Mouse (Mus musculus) forebrain, embryonic 10.5 days (tissue): Measurements from ENCODE around the gene Gm45021. TPM values are rescaled to one million over a fixed set of nuclear protein-coding genes. Genes with fewer than 3 reads are reported as not detected.

Experiments
- DNase-seq: peaks from one replicate; pipeline ENCODE4 v3.0.0-alpha.2; 2017; ENCODE audit warnings: low spot score; ENCODE audit errors: extremely low spot score
- H3K27ac ChIP-seq: fragments of 300-500 bp; sonication (generic); 2 replicates; pipeline ENCODE4 v1.5.1; 2016; ENCODE audit warnings: mild to moderate bottlenecking
- H3K27me3 ChIP-seq: fragments of 300-500 bp; sonication (generic); 2 replicates; pipeline ENCODE4 v1.6.1; 2016; ENCODE audit warnings: mild to moderate bottlenecking; ENCODE audit not compliant: poor library complexity, severe bottlenecking
- H3K36me3 ChIP-seq: fragments of 300-500 bp; sonication (generic); replicated peaks from 2 replicates; pipeline ENCODE4 v1.6.1; 2016; ENCODE audit warnings: mild to moderate bottlenecking, moderate library complexity
- H3K4me1 ChIP-seq: fragments of 300-500 bp; sonication (generic); 2 replicates; pipeline ENCODE4 v1.6.1; 2016
- H3K4me3 ChIP-seq: fragments of 300-500 bp; sonication (generic); 2 replicates; pipeline ENCODE4 v1.5.1; 2016; ENCODE audit warnings: mild to moderate bottlenecking, moderate library complexity
- H3K9me3 ChIP-seq: fragments of 300-500 bp; sonication (generic); 2 replicates; pipeline ENCODE4 v1.6.1; 2016; ENCODE audit warnings: mild to moderate bottlenecking, moderate library complexity
- WGBS: fragments of 180-500 bp; shearing (Covaris S2); methylation state at CpG from one replicate; pipeline ENCODE4 v1.1.7; 2016; 5-methylcytosine and 5-hydroxymethylcytosine counted together
- polyA plus RNA-seq: library from polyadenylated mRNA; unstranded; fragments of >200 nt; fragmentation: Nextera tagmentation; extraction: Ambion mirVana; gene quantifications from 2 replicates; pipeline ENCODE4 v1.2.1, GENCODE M21; 2016

Gene Gm45021
- polyA plus RNA-seq, 1 experiment from 2014 or later: not detected

DNA sequence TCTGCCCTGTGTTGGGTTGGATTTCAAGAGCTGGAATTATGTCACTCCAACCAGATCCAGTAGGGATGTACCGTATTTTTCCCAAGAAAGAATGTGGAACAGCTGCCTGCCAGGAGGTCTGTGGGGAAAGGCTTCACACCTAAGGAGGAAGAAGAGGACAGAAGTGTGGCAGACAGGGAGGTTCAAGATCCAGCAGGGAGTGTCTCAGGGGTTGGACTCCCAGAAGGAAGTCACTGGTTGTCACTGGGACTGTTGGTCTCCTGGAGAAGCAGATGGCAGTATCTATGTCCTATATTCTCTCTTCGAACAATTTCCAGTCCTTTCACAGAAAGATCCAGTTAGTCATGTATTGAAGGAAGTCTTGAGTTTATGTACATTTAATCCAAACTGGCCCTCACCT, 58.2 kb downstream of the Gm45021 start:
- Histone ChIP-seq H3K4me3 (no peak overlapping the region), H3K36me3 (no peaks in the 10 kb centered on the region), H3K4me1 (no peaks in the 10 kb centered on the region), H3K9me3 (no peaks in the 10 kb centered on the region), H3K27ac (no peak overlapping the region), H3K27me3 (no peaks in the 10 kb centered on the region)
- DNase-seq: no peak
- WGBS: 83% methylated on average over 2 of the region's 2 CpGs

DNA sequence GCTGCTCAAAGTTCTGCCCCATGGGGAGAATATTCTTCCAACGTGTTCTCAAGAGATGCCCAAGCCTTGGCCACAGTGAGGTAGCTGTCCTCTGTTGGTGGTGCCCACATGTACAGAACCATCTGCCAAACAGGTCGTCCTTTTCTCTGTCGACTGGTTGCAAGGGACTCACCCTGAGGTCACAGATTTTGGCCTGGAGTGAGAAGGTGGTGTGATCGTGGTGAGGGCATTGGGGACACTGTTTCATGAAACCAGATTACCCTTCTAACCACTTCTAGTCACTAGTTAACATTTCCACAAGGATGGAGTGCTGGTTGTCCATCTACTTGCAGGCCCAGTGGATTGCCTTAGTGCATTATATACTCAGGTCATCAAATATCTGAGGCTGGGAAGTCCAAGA, 59.4 kb downstream of the Gm45021 start:
- no peaks in the 10 kb centered on the region for H3K9me3 ChIP-seq
- no peak overlapping the region for H3K4me3 ChIP-seq
- WGBS: 87% methylated on average over 4 of the region's 4 CpGs
- H3K4me1 ChIP-seq: no peaks in the 10 kb centered on the region
- no peak overlapping the region for H3K27ac ChIP-seq
- H3K27me3 ChIP-seq: no peaks in the 10 kb centered on the region
- no peak for DNase-seq
- H3K36me3 ChIP-seq: no peaks in the 10 kb centered on the region

DNA sequence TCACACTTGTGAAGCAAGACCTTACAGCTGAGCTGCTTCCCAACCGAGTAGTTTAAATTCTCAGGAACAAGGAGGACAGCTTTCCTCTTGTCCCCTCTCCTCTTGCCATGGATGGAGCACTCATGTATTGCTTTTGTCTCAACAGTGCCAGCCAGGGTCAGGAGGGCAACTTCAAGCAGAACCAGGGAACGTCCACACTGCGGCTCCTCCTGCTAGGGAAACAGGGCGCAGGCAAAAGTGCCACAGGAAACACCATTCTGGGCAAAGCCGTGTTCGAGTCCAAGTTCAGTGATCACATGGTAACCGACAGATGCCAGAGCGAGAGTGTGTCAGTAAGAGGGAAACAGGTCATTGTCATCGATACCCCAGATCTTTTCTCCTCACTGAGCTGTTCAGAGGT, 60.6 kb downstream of the Gm45021 start:
- Histone ChIP-seq H3K9me3 (no peaks in the 10 kb centered on the region), H3K4me1 (no peaks in the 10 kb centered on the region), H3K36me3 (no peaks in the 10 kb centered on the region), H3K4me3 (no peak overlapping the region), H3K27ac (no peak overlapping the region), H3K27me3 (no peaks in the 10 kb centered on the region)
- WGBS: 91% methylated on average over 9 of the region's 9 CpGs
- no peak for DNase-seq

DNA sequence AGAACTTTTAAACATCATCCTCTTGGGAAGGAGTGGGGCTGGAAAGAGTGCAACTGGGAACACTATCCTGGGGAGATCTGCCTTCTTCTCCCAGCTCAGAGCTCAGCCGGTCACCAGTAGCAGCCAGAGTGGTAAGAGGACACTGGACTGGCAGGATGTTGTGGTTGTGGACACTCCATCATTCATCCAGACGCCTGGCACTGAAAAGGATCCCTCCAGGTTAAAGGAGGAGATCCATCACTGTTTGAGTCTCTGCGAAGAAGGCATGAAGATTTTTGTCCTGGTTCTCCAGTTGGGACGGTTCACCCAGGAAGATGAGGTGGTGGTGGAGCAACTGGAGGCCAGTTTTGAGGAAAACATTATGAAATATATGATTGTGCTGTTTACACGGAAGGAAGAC, 69.3 kb downstream of the Gm45021 start:
- H3K27ac ChIP-seq: no peak overlapping the region
- H3K4me1 ChIP-seq: no peaks in the 10 kb centered on the region
- H3K4me3 ChIP-seq: no peak overlapping the region
- no peaks in the 10 kb centered on the region for H3K9me3 ChIP-seq
- DNase-seq: no peak
- no peaks in the 10 kb centered on the region for H3K27me3 ChIP-seq
- H3K36me3 ChIP-seq: no peaks in the 10 kb centered on the region
- WGBS: 83% methylated on average over 5 of the region's 5 CpGs

Other genes starting within 250 kb of the Gm45021 start
- 23.7 and 24.5 TPM in 2 replicates for gene Krba1, start 194.0 kb upstream of the Gm45021 start, polyA plus RNA-seq
- 12.9 and 13.1 TPM in 2 replicates for gene Zfp467, start 143.8 kb upstream of the Gm45021 start, polyA plus RNA-seq
- 0.15 and 0.19 TPM in 2 replicates for gene Sspo, start 141.4 kb upstream of the Gm45021 start, polyA plus RNA-seq
- gene Atp6v0e2, start 52.0 kb upstream of the Gm45021 start, polyA plus RNA-seq: 43.4 and 44.0 TPM in 2 replicates
- gene Lrrc61, start 34.8 kb upstream of the Gm45021 start, polyA plus RNA-seq: 15.2 and 16.5 TPM in 2 replicates
- 0.30 and 0.41 TPM in 2 replicates for gene Rarres2, start 16.8 kb upstream of the Gm45021 start, polyA plus RNA-seq
- gene Repin1, start 4.3 kb downstream of the Gm45021 start, polyA plus RNA-seq: 53.1 and 56.8 TPM in 2 replicates
- 1.2 and 2.3 TPM in 2 replicates for gene Gm44965, start 4.3 kb downstream of the Gm45021 start, polyA plus RNA-seq
- gene Zfp775, start 12.5 kb downstream of the Gm45021 start, polyA plus RNA-seq: 8.8 and 11.1 TPM in 2 replicates
- 0.46 and 0.83 TPM in 2 replicates for gene AI854703, start 37.2 kb downstream of the Gm45021 start, polyA plus RNA-seq
- gene Gimap8, start 57.6 kb downstream of the Gm45021 start, polyA plus RNA-seq: 0.31 and 0.33 TPM in 2 replicates
- gene Gimap9, start 86.5 kb downstream of the Gm45021 start, polyA plus RNA-seq: 4.0 TPM in 2 replicates
- 5.9 and 6.8 TPM in 2 replicates for gene Gimap4, start 94.9 kb downstream of the Gm45021 start, polyA plus RNA-seq
- 8.4 and 9.7 TPM in 2 replicates for gene Gimap6, start 118.6 kb downstream of the Gm45021 start, polyA plus RNA-seq
- not detected in 2 replicates for gene Gm28053, start 129.0 kb downstream of the Gm45021 start, polyA plus RNA-seq
- gene Gimap7, start 129.0 kb downstream of the Gm45021 start, polyA plus RNA-seq: not detected in 2 replicates
- gene Gimap1, start 149.4 kb downstream of the Gm45021 start, polyA plus RNA-seq: 5.9 and 6.1 TPM in 2 replicates
- 0.62 and 1.0 TPM in 2 replicates for gene Gimap5, start 156.6 kb downstream of the Gm45021 start, polyA plus RNA-seq
- gene Gimap3, start 181.2 kb downstream of the Gm45021 start, polyA plus RNA-seq: not detected in 2 replicates